Mouse (Mus musculus) forebrain, embryonic 11.5 days (tissue): Measurements from ENCODE around the gene Pilrb2. TPM values are rescaled to one million over a fixed set of nuclear protein-coding genes. Genes with fewer than 3 reads are reported as not detected.

Experiments
- ATAC-seq: fragments of 200-750 bp; cut with Nextera tagmentation; replicated peaks from 2 replicates; pipeline ENCODE4 v1.8.0; 2017; ENCODE audit warnings: moderate TSS enrichment; ENCODE audit not compliant: low FRiP score
- DNase-seq: peaks from one replicate; pipeline ENCODE4 v3.0.0-alpha.2; 2017; ENCODE audit warnings: low spot score
- H3K27ac ChIP-seq: fragments of 300-500 bp; sonication (generic); 2 replicates; pipeline ENCODE4 v1.5.1; 2014; ENCODE audit warnings: low read depth, low read length
- H3K27me3 ChIP-seq: fragments of 300-500 bp; sonication (generic); 2 replicates; pipeline ENCODE4 v1.6.1; 2014; ENCODE audit warnings: mild to moderate bottlenecking, low read length, mixed read lengths; ENCODE audit not compliant: control insufficient read depth, insufficient read depth
- H3K36me3 ChIP-seq: fragments of 300-500 bp; sonication (generic); 2 replicates; pipeline ENCODE4 v1.6.1; 2014; ENCODE audit warnings: mild to moderate bottlenecking, low read length, moderate library complexity, mixed read lengths; ENCODE audit not compliant: control insufficient read depth, insufficient read depth
- H3K4me1 ChIP-seq: fragments of 300-500 bp; sonication (generic); replicated peaks from 2 replicates; pipeline ENCODE4 v1.6.1; 2014; ENCODE audit warnings: low read length, mixed read lengths; ENCODE audit not compliant: control insufficient read depth, insufficient read depth
- H3K4me2 ChIP-seq: fragments of 300-500 bp; sonication (generic); 2 replicates; pipeline ENCODE4 v1.6.1; 2014; ENCODE audit warnings: low read depth, mild to moderate bottlenecking, low read length, moderate library complexity, mixed read lengths; ENCODE audit not compliant: severe bottlenecking
- H3K4me3 ChIP-seq: fragments of 300-500 bp; sonication (generic); 2 replicates; pipeline ENCODE4 v1.5.1; 2014; ENCODE audit warnings: low read depth, low read length
- H3K9ac ChIP-seq: fragments of 300-500 bp; sonication (generic); 2 replicates; pipeline ENCODE4 v1.6.1; 2014; ENCODE audit warnings: low read length
- H3K9me3 ChIP-seq: fragments of 300-500 bp; sonication (generic); 2 replicates; pipeline ENCODE4 v1.6.1; 2016; ENCODE audit warnings: low read length, mixed read lengths; ENCODE audit not compliant: control insufficient read depth
- WGBS: fragments of 180-500 bp; shearing (Covaris S2); extraction: QIAGEN DNeasy Blood & Tissue Kit; methylation state at CpG from one replicate; pipeline ENCODE4 v1.1.7; 2014; 5-methylcytosine and 5-hydroxymethylcytosine counted together
- polyA plus RNA-seq: library from polyadenylated mRNA; unstranded; fragments of >200 nt; fragmentation: Nextera tagmentation; extraction: Ambion mirVana; gene quantifications from 2 replicates; pipeline ENCODE4 v1.2.1, GENCODE M21; 2014

Pilrb2 gene
- polyA plus RNA-seq, 1 experiment from 2014 or later, result not detected

DNA sequence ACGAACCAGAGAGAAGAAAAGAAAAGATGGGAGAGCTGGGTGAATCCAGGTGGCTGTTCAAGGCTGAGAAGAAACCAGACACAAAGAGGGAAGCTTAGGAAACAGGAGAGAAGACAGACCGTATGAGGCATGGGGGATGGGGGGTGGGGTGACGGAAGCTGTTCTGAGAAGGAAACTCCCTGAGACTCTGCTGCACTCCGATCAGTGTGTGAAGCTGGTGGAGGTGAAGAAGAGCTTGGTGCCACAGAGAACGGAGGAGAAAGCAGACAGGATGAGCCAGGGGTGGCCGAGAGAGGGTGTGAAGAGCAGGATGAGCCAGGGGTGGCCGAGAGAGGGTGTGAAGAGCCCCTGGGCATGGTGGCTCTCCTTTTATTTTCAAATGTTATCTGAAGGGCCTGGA lies 45.2 kb downstream of the Pilrb2 start:
- Histone ChIP-seq H3K4me3 (no peak overlapping the region), H3K27ac (no peak overlapping the region), H3K27me3 (no peaks in the 10 kb centered on the region), H3K4me1 (no peaks in the 10 kb centered on the region), H3K9ac (no peak overlapping the region), H3K9me3 (no peaks in the 10 kb centered on the region), H3K4me2 (no peak overlapping the region), H3K36me3 (no peaks in the 10 kb centered on the region)
- DNase-seq, result no peak
- ATAC-seq, result no peak
- 74% methylated on average over 7 of the region's 7 CpGs for WGBS

DNA sequence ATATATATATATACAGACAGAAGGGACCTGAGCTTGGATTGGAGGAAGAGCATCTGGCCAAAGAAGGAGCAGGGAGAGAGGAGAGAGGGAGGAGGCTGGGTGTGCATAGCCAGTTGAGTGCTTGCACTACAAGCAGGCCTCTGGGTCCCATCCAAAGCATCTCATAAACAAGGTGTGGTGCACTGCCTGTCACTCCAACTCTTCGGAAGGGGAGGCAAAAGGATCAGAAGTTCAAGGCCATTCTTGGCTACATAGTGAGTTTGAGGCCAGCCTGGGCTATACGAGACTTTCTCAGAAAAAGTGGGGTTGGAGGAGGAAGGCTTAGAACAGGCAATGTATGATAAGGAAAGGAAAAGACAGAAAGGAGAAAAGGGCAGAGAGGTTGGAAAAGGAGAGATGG lies 45.6 kb downstream of the Pilrb2 start:
- H3K27ac ChIP-seq, result no peak overlapping the region
- no peaks in the 10 kb centered on the region for H3K27me3 ChIP-seq
- no peak overlapping the region for H3K4me2 ChIP-seq
- whole genome bisulfite sequencing, result 85% methylated on average over 2 of the region's 2 CpGs
- H3K9me3 ChIP-seq, result no peaks in the 10 kb centered on the region
- no peak for ATAC-seq
- H3K9ac ChIP-seq, result no peak overlapping the region
- no peak for DNase-seq
- H3K36me3 ChIP-seq, result no peaks in the 10 kb centered on the region
- H3K4me3 ChIP-seq, result no peak overlapping the region
- no peaks in the 10 kb centered on the region for H3K4me1 ChIP-seq

- WGBS, result 92% methylated on average over 3 of the region's 3 CpGs
- no peak for ATAC-seq
These were observed 46.6 kb downstream of the Pilrb2 start for GRCm38 (mm10) chr5:137825030-137825429.

GRCm38 (mm10) chr5:137823455-137824045 lies 48.1 kb downstream of the Pilrb2 start:
- Histone ChIP-seq H3K9me3 (no peaks in the 10 kb centered on the region), H3K9ac (no peak overlapping the region), H3K27ac (no peak overlapping the region), H3K4me2 (no peak overlapping the region), H3K27me3 (no peaks in the 10 kb centered on the region), H3K4me1 (no peaks in the 10 kb centered on the region), H3K4me3 (no peak overlapping the region), H3K36me3 (no peaks in the 10 kb centered on the region)
- whole genome bisulfite sequencing, result 85% methylated on average over 6 of the region's 6 CpGs
- no peak for DNase-seq
- no peak for ATAC-seq

More at GRCm38 (mm10) chr5:137825030-137825429, 46.6 kb downstream of the Pilrb2 start:
- DNase-seq, result no peak
- Histone ChIP-seq H3K4me3 (no peak overlapping the region), H3K27ac (no peak overlapping the region), H3K9ac (no peak overlapping the region), H3K36me3 (no peaks in the 10 kb centered on the region), H3K4me1 (no peaks in the 10 kb centered on the region), H3K27me3 (no peaks in the 10 kb centered on the region), H3K4me2 (no peak overlapping the region), H3K9me3 (no peaks in the 10 kb centered on the region)

DNA sequence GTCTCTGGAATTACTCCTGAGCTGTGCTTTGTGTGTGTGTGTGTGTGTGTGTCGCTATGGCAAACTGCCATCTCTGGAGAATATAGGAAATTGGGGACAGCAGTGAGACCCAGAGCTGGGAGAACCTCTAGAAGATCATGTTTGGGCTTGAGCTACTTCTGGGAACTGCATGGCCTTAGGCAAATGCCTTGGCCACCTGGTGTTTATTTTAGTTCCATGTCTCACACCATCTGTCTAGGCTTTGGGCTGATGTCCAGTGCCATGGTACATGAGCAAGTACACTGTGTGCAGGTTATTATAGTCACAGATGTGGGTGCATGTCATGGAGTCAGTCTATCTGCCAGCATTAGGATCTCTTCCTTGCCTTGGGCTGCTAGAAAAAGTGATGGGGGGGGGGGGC lies 49.0 kb downstream of the Pilrb2 start:
- DNase-seq, result no peak
- WGBS, result 85% methylated on average over 1 of the region's 1 CpGs

GRCm38 (mm10) chr5:137822126-137822525 lies 49.5 kb downstream of the Pilrb2 start:
- no peak for DNase-seq
- no peak overlapping the region for H3K9ac ChIP-seq
- no peak overlapping the region for H3K4me3 ChIP-seq
- no peaks in the 10 kb centered on the region for H3K27me3 ChIP-seq
- 71% methylated on average over 4 of the region's 4 CpGs for WGBS
- H3K4me2 ChIP-seq, result no peak overlapping the region
- ATAC-seq, result no peak
- no peaks in the 10 kb centered on the region for H3K4me1 ChIP-seq
- H3K27ac ChIP-seq, result no peak overlapping the region
- H3K9me3 ChIP-seq, result no peaks in the 10 kb centered on the region
- no peaks in the 10 kb centered on the region for H3K36me3 ChIP-seq

More for the DNA sequence above, 49.0 kb downstream of the Pilrb2 start:
- Histone ChIP-seq H3K4me2 (no peak overlapping the region), H3K4me3 (no peak overlapping the region), H3K27ac (no peak overlapping the region), H3K9me3 (no peaks in the 10 kb centered on the region), H3K4me1 (no peaks in the 10 kb centered on the region), H3K36me3 (no peaks in the 10 kb centered on the region), H3K9ac (no peak overlapping the region), H3K27me3 (no peaks in the 10 kb centered on the region)
- ATAC-seq, result no peak

- ATAC-seq, result no peak
- WGBS, result 81% methylated on average over 4 of the region's 4 CpGs
- H3K27ac ChIP-seq, result no peak overlapping the region
These were observed 54.0 kb downstream of the Pilrb2 start for GRCm38 (mm10) chr5:137817466-137818222.

More at GRCm38 (mm10) chr5:137817466-137818222, 54.0 kb downstream of the Pilrb2 start:
- Histone ChIP-seq H3K4me3 (no peak overlapping the region), H3K36me3 (no peaks in the 10 kb centered on the region), H3K4me2 (no peak overlapping the region), H3K9ac (no peak overlapping the region), H3K27me3 (no peaks in the 10 kb centered on the region), H3K9me3 (no peaks in the 10 kb centered on the region), H3K4me1 (no peaks in the 10 kb centered on the region)
- DNase-seq, result no peak
